Mouse (Mus musculus): ENCODE data around the gene Fam189a1.

The Fam189a1 gene

DNA sequence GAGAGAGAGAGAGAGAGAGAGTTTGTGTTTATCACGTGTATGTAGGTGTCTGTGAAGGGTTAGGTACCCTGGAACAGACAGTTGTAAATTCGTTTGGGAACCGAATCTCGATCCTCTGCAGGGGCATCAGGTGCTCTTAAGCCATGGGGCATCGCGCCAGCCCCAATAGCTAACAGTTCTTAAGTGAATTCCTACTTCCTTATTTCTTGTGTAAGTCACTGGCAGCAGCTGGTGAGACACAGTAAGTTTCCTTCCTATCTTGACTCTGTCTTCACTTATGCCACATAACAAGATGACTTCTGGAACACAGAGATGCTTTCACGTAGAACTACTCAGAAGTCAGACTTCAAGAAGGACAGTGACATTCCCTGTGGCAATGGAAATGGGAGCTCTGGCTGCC lies 275.0 kb downstream of the Fam189a1 start:
- no peak for DNase-seq (ENCODE audit: low spot score)

DNA sequence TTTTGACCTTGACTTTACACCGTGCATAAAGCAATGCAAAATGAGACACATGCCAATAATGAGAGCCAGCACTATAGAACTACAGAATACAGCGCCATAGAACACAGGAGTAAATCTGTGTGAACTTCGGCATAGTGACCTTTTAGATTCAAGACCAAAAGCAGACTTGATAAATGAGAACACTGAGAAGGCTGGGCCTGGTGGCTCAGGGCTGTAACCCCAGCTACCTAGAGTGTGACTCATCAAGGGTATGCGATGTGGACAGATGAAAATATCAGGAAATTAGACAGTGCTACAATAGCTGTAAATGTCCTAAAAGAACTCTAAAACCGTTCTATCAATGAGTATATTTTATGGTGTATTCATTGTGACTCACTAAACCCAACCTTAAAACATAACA lies 276.0 kb downstream of the Fam189a1 start:
- no peak for DNase-seq (ENCODE audit: low spot score)

DNA sequence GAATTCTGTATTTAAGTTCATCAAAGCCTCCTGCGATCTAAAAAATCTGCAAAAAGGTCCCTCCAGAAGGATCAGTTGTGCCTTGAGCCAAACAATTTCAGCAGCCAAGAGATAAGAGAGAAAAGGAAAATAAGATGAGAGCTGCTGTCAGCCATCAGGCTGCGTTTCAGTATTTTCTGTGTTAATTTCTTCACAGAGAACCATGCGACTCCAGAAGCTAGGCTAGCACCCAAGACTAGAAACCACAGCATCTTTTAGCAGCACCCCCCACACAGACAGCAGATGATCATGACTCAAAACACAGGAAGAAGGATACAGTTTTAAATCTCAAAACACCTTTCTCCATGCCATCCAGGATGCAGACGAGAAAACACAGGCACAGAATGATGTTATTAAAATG lies 281.4 kb downstream of the Fam189a1 start:
- DNase-seq (ENCODE audit: low spot score), result no peak

DNA sequence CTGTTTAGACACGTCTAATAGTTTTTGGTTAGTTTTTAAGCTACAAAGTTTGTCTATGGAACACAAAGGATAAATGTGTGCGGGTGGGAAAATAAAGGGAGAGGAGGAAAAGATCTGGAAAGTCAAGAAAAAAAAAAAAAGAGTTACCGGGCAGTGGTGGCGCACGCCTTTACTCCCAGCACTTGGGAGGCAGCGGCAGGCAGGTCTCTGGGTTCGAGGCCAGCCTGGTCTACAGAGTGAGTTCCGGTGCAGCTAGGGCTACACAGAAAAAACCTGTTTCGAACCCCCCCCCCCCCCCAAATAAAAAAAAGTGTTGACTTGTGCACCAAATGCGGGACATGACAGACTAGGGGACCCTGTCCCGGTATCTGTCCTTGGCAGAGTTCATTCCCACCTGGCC lies 283.1 kb downstream of the Fam189a1 start:
- no peak for DNase-seq (ENCODE audit: low spot score)

DNA sequence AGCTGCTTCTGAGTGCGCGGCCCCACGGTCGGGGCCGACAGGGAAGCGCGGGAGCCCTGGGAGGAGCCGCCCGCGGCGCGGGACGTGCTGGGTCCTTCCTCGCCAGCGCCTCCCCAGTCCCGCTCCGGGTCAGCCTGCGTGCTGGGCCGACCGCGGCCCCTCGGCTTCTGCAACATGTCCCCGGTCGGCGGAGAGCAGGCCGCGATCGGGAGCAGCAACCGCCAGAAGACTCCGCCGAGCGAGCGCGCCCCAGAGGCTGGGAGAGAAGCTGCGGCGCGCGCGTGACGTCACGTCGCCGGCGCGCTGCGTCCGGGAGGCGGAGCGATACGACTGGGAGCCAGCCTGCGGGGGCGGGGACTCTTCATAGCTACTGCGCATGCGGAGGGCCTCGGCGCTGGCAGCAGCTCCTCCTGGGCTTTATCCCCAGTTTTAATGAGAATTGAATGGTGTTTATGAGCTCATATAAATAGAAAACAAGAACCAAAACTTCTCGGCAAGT lies 283.6 kb downstream of the Fam189a1 start, which contains the start of gene Nsmce3:
Gene Nsmce3, minus strand, starts transcription at position 255 of the 499 bp plus-strand sequence.
- DNase-seq (ENCODE audit: low spot score), result peak; percentile 97

DNA sequence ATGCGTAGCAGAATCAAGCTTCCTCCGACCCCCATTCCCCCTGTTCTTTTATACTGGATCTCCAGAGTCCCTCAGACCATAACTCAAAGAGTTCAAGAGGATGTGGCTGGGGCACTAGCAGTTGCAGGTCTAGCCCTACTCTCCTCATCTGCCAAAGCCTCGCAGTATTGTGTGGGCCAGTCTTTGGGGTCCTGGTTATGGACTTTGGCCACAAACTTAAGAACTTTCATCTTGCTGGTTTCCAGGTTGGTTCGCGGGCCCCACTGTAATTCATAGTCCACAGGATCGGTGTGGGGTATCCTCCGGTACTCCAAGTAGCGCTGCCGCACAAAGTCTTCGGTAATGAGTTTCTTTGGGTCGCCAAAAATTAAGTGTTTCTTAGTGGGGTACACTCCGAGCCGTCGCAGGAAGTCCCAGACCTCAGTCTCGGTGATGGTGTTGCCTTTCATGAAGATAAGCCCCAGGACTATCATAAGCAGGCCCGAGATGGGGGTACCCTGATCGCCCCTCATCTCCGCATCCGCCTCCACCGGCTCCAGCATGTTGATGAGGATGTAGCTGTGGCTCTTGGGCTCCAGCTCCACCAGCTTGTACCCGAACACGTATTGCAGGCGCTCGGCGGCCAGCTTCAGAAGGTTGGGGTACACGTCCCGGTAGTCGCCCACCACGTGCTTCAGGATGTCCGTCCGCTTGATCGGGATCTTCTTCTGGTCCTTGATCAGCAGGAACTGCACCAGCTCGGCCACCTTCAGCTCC lies 284.2 kb downstream of the Fam189a1 start:
- DNase-seq (ENCODE audit: low spot score), result no peak

DNA sequence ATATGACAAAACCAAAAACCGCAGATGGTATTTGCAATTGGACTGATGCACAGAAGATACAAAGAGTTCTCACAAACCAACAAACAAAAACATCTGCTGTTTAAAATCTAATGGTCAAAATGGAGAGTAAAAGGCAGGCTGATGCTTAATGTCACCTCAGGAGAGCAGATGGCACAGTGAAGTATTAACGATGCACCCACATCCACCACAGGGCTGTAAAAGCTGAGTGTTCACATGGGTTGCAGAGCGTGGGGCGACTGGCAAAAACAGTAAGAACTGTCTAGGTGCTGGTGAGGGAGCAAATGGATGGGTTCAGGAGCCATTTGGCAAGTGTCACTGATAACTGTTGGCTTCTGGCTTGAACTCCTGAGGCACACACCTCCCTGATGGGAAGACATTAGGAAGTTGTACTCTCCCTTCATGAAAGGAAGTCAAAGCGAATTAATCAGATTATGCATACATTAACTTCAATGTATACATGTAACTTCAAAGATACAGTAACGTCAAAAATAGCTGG lies 286.8 kb downstream of the Fam189a1 start:
- DNase-seq (ENCODE audit: low spot score), result no peak

DNA sequence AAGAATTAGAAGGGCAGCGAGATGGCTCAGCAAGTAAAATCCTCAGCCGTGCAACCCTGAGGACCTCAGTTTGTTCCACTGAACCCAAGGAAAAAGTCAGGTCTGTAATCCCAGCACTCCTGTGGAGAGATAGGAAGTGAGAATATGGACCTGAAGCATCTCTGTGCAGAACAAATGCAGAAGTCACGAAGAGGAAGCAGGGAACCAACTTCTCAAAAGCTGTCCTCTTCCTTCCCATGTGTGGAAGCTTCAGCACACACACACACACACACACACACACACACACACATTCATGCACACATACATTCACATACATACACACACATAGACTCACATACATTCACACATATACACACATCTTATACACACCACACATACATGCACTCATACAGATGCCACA lies 292.8 kb downstream of the Fam189a1 start:
- no peak for DNase-seq (ENCODE audit: low spot score)

DNA sequence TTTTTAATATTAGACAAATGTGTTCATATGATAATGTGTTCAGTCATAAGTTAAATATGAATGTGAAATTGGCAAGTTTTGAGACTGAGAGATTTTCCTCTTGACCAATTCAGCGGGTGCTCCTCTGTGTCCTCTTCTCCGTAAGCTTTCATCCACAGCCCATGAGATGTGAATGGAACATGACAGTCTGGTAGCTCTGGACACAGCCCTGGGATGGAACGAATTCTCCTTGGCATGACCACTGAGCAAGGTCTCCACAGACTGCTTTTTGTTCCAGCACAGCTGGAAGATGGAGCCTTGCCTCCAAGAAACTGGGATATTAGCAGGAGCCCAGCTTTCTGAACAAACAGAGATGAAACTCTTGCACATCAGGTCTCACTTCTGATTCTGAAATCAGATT lies 293.4 kb downstream of the Fam189a1 start:
- no peak for DNase-seq (ENCODE audit: low spot score)

DNA sequence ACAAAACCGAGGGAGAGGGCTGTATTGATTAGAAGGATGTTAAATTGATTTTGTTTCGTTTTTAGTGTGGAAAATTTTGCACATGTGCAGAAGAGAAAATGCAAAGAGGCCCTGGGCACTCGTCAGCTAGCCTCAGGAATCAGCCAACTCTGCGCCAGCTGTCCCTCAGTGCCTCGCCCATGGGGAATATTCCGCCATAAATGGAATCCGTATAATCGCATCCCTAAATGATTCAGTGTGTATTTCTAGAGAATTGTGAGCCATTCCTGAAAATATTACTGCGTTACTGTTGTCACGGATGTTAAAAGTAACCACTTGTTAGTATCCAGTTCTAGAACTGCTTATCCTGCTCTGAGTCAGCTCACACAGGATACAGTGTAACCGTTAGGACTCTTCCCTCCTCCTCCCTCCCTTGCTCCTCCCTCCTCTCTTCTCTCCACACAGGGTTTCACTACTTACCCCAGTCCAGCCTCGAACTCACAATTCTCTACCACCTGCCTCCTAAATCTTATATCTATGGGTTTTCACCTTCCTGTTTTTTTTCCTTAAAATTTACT lies 299.8 kb downstream of the Fam189a1 start:
- DNase-seq (ENCODE audit: low spot score), result no peak

DNA sequence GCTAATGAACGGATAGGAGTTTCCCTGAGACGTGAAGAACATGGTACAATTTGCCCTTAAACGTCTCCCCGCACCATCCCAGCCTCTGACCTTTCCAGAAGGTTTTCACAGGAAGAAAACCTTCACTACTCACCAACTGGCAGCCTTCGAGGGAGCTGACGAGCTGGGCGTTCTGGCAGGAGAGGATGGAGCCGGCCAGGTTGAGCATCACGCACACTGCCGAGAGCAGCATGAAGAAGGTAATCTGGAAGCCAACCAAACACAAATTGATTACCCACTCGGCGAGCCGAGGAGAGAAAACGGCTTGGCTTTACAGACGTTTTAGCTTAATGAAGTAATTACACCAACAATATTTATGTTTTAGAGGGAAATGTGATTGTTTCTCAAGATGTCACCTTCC lies 300.4 kb downstream of the Fam189a1 start:
- no peak for DNase-seq (ENCODE audit: low spot score)

DNA sequence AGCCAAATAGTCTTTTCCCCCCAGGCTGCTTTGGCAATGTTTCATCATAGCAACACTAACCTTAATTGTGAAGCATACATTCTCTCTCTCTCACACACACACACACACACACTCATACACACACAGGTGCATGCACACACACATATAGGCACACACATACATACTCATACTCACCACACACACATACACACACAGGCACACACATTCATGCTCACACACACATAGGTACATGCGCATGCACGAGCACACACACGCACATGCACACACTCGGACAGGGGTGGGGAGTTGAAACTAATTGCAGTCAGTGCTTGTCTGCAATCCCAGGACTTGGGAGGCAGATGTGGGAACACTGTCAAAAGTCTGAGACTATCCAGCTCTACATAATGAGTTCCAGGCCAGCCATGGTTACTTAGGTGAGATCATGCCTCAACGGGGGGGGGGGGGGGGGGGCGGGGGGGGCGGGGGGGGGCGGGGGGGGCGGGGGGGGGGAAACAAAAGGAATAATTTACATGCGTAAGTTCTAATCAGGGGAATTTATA lies 300.9 kb downstream of the Fam189a1 start:
- no peak for DNase-seq (ENCODE audit: low spot score)

DNA sequence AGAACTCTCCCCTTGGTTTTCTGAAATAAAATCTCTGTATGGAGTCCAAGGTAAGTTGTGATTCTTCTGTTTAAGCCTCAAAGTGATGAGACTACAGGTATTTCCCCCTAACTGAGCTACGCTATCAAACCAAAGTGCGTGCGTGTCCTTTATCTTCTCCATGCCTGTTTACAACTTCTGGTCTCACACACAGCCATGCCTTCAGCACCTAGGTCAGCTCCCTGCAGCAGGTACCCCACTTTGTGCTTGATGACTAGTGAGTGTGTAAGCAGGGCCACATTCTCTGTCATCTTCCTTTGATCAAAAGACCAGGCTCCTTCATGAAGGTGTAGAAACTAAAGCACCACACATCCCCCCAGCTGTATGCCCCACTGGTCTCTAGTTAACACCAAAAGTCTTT lies 305.6 kb downstream of the Fam189a1 start:
- peak; percentile 52 for DNase-seq (ENCODE audit: low spot score)

DNA sequence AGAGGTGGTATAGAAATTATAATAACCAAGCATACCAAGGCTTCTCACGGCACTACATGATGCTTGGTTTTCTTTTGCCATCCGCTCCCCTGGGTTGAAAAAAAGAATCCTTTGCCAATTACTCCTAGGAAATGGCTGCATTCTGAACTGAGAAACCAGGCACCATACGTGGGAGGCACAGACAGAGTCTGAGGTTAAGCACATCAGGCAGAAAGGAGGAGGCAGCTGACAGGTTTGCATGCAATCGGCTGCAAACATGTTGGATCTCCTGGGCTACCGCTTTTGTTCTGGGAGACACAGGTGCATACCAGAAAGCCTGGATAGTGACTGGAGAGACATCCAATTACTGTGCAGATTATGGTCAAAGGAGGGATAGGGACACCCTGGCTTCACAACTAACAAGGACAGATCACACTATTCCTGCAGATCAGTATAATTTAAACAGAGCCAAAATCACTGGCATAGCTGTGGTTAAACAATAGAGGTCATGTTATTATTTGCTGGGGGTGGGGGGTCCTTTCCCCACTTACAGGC lies 308.9 kb downstream of the Fam189a1 start:
- DNase-seq (ENCODE audit: low spot score), result no peak

DNA sequence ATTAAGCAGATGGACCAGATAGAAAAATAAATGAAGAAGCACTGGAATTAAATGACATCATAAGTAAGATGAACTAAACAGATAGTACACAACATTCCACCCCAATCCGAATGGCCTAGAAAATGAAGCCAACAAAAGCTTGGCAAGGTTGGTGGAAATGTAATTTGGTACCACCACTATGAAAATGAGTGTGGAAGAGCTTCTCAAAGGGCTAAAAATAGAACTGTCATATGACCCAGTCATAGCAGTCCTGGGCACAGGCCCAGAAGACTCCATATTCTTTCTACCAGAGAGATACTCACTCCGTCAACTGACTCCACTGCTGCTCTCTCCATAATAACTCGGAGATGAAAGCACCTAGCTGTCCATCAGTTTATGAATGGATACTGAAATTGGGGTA lies 310.3 kb downstream of the Fam189a1 start:
- no peak for DNase-seq (ENCODE audit: low spot score)

DNA sequence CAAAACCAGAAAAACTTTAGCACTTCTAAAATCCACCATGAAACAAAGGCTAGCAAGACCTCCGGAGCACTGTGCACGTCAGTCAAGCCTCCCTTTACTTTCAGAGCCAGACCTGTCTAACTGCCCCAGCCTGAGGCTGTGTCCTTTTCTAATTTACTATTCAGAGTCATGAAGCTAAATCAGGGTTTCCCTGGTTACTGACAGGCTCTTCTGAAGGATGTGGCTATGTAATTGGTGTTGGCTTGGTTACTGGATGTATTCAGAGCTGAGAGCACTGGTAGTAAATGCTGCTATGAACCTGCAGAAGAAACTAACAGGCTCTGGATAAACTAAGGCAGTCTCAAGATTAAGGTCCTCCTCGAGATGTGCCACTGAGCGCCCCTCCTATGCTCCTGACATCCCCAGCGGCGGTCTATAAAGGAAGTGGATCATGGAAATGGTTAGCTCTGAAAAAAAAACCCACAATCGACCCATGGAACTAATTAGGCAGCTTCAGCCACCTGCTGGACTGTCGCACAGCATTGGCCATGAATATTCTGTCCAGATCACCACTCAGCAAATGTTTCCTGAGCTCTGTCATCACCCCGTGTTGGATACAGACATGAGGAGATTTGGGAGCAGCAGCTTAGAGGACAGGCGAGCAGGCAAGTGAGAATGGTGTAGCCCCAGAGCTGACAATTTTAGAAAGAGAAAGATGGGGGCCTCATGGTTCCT lies 315.3 kb downstream of the Fam189a1 start:
- DNase-seq (ENCODE audit: low spot score), result no peak

DNA sequence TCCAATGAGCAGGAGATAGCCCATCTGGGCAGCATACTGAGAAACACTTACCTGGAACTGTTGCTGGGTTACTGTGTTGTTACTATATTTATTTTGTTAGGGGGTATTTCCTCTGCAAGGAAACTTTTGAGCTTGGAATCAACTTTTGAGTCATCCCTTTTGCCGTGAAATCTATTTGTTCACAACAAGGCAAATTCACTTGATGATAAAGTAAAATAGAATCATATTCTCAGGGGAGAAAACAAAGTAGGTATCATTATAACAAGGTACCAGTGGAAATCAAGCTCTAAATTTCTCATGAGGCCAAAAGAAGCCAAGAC lies 315.8 kb downstream of the Fam189a1 start:
- DNase-seq (ENCODE audit: low spot score), result no peak

DNA sequence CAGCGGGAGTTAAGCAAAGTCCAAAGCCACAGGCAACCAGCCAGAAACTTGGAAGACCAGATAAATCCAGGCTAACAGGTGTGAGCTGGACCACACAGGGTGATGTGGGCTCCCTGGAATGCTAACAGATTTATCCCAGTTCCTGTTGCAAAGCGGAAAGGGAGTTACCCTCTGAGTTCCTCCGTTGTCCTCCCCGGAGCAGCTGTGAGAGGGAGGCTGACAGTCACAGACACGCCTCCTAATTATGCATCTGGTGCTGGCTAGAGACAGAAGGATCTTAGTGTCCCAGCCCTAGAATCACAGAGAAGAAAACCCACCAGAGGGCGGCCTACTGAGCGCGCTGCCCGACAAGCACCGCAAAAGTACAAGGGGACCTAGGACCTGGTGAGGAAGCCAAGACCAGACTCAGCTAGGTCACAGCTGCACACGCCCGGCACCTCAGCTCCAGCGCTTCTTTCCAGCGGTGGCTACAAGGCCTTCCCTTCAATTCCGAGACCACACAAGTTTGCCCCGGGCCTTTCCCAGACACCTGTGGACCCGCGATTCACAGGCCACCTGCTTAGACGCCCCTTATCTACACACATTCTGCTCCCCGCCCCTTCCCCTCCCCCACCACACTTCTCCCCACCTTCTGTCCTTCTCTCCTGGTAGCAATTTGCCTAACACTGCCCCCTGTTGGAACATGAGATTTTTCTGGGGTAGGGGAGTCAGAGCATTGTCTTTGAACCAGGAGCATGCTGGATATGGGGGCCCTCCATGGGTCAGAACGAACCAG lies 316.4 kb downstream of the Fam189a1 start:
- peak; percentile 55 for DNase-seq (ENCODE audit: low spot score)

DNA sequence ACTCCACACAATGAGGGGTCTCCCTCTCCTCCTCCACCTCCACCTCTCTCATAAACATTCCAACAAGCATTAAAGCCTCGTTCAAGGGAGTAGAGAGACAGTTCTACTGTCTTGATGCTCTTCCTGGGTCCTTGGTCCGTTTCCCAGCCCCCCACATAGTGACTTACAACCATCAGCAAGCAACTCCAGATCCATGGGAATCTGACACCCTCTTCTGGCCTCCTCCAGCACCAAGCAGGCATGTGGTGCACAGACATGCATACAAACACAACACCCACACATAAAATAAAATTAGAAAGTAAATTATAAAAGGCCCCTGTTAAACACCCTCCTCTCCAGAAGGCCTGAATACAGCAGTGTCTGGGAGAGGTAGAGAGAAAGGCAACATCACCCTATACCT lies 317.1 kb downstream of the Fam189a1 start:
- DNase-seq (ENCODE audit: low spot score), result no peak

DNA sequence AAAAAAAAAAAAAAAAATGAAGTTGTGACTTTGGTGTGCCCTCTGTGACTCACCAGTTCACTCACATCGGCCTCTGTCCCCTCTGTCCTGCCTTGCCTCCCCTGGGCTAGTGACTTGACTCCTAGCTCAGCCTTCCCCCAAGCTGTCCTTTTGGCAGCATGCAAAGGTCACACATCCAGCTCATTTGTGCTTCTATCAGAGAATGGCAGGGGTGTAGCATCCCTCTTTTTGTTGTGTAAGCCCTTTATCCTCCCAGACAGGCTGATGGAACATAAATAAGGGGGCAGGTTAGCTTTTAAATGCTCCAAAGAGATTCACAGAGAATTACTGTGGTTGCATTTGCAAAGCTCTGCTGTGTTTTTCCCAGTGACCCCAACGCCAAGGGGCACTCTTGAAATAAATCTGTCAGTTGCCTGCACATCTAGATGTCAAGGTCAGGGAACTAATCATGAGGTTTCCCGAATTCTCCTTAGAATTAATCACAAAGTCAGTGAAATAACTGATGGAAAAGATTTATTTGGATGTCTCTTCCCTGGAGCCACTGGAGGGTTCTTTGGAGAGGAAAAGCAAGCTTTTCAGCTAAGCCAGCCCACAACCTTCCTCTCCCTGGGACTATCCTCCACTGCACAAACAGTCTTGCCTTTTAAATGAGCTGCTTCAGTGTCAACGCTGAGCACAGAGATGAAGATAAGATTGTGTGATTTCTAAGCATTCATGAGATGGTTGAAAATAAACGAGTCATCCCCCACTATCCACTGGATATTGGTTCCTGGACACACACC lies 326.0 kb downstream of the Fam189a1 start:
- no peak for DNase-seq (ENCODE audit: low spot score)

DNA sequence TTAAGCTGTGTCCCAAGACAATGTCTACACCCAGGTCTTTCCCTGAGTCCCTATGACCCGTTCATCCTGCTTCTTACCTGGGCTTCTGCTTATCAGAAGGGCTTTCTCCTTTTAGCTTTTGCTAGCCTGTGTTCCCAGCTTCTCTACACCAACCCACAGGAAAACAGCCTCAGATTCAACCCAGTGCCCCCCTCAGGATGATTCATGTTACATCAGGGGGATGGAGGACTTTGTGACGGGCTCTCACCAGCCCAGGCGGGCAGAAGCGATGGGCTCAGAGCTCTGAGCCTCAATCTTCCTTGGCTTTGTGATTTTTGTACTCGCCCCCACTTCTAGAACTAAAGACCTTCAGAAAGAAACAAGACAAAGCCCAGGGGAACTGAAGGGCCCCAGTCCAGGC lies 335.3 kb downstream of the Fam189a1 start:
- DNase-seq (ENCODE audit: low spot score), result no peak

Data from ovary, postnatal 36 days (tissue).